Mouse (Mus musculus): ENCODE data around the gene Vmn2r82.
"Not testable (repeated sequence)": the region's sequence is repeated elsewhere in the genome, so short reads cannot be mapped to it uniquely, and the experiment has no call there.

- TF ChIP-seq POLR2A (IDR thresholded peaks at IDR 0.05; ENCODE audit: borderline replicate concordance, extremely low read depth, insufficient read depth, insufficient read length, poor library complexity, severe bottlenecking); CTCF (IDR thresholded peaks at IDR 0.05; ENCODE audit: borderline replicate concordance, extremely low read depth, insufficient read depth, insufficient read length): not testable (repeated sequence)
These were observed at the start of gene Vmn2r82 for GRCm38 (mm10) chr10:79356220-79356619.

All from brain, embryonic 14.5 days (tissue).